Mouse (Mus musculus) neural tube, embryonic 12.5 days (tissue): ENCODE results near the gene Otop2. TPM values are rescaled to one million over a fixed set of nuclear protein-coding genes. Genes with fewer than 3 reads are reported as not detected.
A peak's percentile ranks its signal among the peaks of the same experiment; 100 is the strongest.

ENCODE experiments used
- ATAC-seq: fragments of 200-750 bp; cut with Nextera tagmentation; 2 replicates; pipeline ENCODE4 v1.8.0; 2017; ENCODE audit warnings: low read depth, mild to moderate bottlenecking, moderate TSS enrichment, moderate library complexity; ENCODE audit not compliant: low FRiP score
- H3K27ac ChIP-seq: fragments of 300-500 bp; sonication (generic); 2 replicates; pipeline ENCODE4 v1.5.1; 2016
- H3K27me3 ChIP-seq: fragments of 300-500 bp; sonication (generic); replicated peaks from 2 replicates; pipeline ENCODE4 v1.6.1; 2016; ENCODE audit warnings: mild to moderate bottlenecking
- H3K36me3 ChIP-seq: fragments of 300-500 bp; sonication (generic); 2 replicates; pipeline ENCODE4 v1.6.1; 2016; ENCODE audit warnings: mild to moderate bottlenecking
- H3K4me1 ChIP-seq: fragments of 300-500 bp; sonication (generic); 2 replicates; pipeline ENCODE4 v1.6.1; 2016
- H3K4me2 ChIP-seq: fragments of 300-500 bp; sonication (generic); replicated peaks from 2 replicates; pipeline ENCODE4 v1.6.1; 2016; ENCODE audit warnings: mild to moderate bottlenecking
- H3K4me3 ChIP-seq: fragments of 300-500 bp; sonication (generic); 2 replicates; pipeline ENCODE4 v1.5.1; 2016
- H3K9ac ChIP-seq: fragments of 300-500 bp; sonication (generic); 2 replicates; pipeline ENCODE4 v1.6.1; 2016; ENCODE audit warnings: mild to moderate bottlenecking
- H3K9me3 ChIP-seq: fragments of 300-500 bp; sonication (generic); 2 replicates; pipeline ENCODE4 v1.6.1; 2016; ENCODE audit warnings: mild to moderate bottlenecking
- WGBS: fragments of 180-500 bp; shearing (Covaris S2); methylation state at CpG from one replicate; pipeline ENCODE4 v1.1.7; 2016; 5-methylcytosine and 5-hydroxymethylcytosine counted together
- polyA plus RNA-seq: library from polyadenylated mRNA; unstranded; fragments of >200 nt; fragmentation: Nextera tagmentation; extraction: Ambion mirVana; gene quantifications from 2 replicates; pipeline ENCODE4 v1.2.1, GENCODE M21; 2016

Otop2 gene
- polyA plus RNA-seq, 1 experiment from 2014 or later, result not detected

GRCm38 (mm10) chr11:115290314-115290713, 16.6 kb upstream of the Otop2 start:
- Histone ChIP-seq H3K27ac (no peak overlapping the region), H3K4me2 (no peak overlapping the region), H3K27me3 (no peaks in the 10 kb centered on the region), H3K36me3 (no peaks in the 10 kb centered on the region), H3K4me3 (no peak overlapping the region), H3K9me3 (no peaks in the 10 kb centered on the region), H3K9ac (no peak overlapping the region), H3K4me1 (0 out of 2 replicates have a peak, but pooled peaks cover 4% of the 10 kb centered on the region)
- ATAC-seq, result no peak
- 81% methylated on average over 1 of the region's 1 CpGs for WGBS

GRCm38 (mm10) chr11:115290919-115291318, 16.0 kb upstream of the Otop2 start:
- H3K9ac ChIP-seq, result no peak overlapping the region
- no peak overlapping the region for H3K4me3 ChIP-seq
- no peak overlapping the region for H3K4me2 ChIP-seq
- no peaks in the 10 kb centered on the region for H3K36me3 ChIP-seq
- 88% methylated on average over 6 of the region's 6 CpGs for WGBS
- 0 out of 2 replicates have a peak, but pooled peaks cover 4% of the 10 kb centered on the region for H3K4me1 ChIP-seq
- H3K27ac ChIP-seq, result no peak overlapping the region
- no peaks in the 10 kb centered on the region for H3K9me3 ChIP-seq
- H3K27me3 ChIP-seq, result no peaks in the 10 kb centered on the region; the same call in 1 of the 2 replicates
- ATAC-seq, result no peak

GRCm38 (mm10) chr11:115291503-115291902, 15.5 kb upstream of the Otop2 start:
- 0 out of 2 replicates have a peak, but pooled peaks cover 1% of the 10 kb centered on the region for H3K4me1 ChIP-seq
- no peak overlapping the region for H3K9ac ChIP-seq
- H3K27me3 ChIP-seq, result peaks cover 4% of the 10 kb centered on the region
- no peak overlapping the region for H3K4me2 ChIP-seq
- H3K4me3 ChIP-seq, result no peak overlapping the region
- H3K36me3 ChIP-seq, result no peaks in the 10 kb centered on the region
- H3K27ac ChIP-seq, result no peak overlapping the region
- 79% methylated on average over 10 of the region's 10 CpGs for WGBS
- ATAC-seq, result no peak
- H3K9me3 ChIP-seq, result no peaks in the 10 kb centered on the region

- peaks cover 17% of the 10 kb centered on the region for H3K27me3 ChIP-seq
- no peak overlapping the region for H3K4me3 ChIP-seq
- no peak overlapping the region for H3K9ac ChIP-seq
- no peak for ATAC-seq
- H3K4me1 ChIP-seq, result peaks cover 7% of the 10 kb centered on the region
- WGBS, result 79% methylated on average over 14 of the region's 14 CpGs
- H3K9me3 ChIP-seq, result no peaks in the 10 kb centered on the region
- H3K27ac ChIP-seq, result no peak overlapping the region
- H3K4me2 ChIP-seq, result no peak overlapping the region
- H3K36me3 ChIP-seq, result no peaks in the 10 kb centered on the region
Observed at GRCm38 (mm10) chr11:115292631-115293375, 14.2 kb upstream of the Otop2 start.

GRCm38 (mm10) chr11:115295939-115296338, 11.0 kb upstream of the Otop2 start:
- H3K4me3 ChIP-seq, result no peak overlapping the region
- no peaks in the 10 kb centered on the region for H3K36me3 ChIP-seq
- ATAC-seq, result no peak
- peaks cover 7% of the 10 kb centered on the region for H3K4me1 ChIP-seq
- WGBS, result 91% methylated on average over 11 of the region's 11 CpGs
- no peaks in the 10 kb centered on the region for H3K9me3 ChIP-seq
- no peak overlapping the region for H3K4me2 ChIP-seq
- peaks cover 26% of the 10 kb centered on the region for H3K27me3 ChIP-seq
- no peak overlapping the region for H3K27ac ChIP-seq
- no peak overlapping the region for H3K9ac ChIP-seq

GRCm38 (mm10) chr11:115296471-115297210, 10.3 kb upstream of the Otop2 start:
- ATAC-seq, result no peak
- H3K27me3 ChIP-seq, result peaks cover 26% of the 10 kb centered on the region

GRCm38 (mm10) chr11:115297214-115297826, 9.6 kb upstream of the Otop2 start, which contains the start of gene Fads6:
Gene Fads6 (minus strand): TSS chr11:115297663.
- Histone ChIP-seq H3K36me3 (no peaks in the 10 kb centered on the region), H3K4me3 (peak within 1 kb of the TSS; percentile 41), H3K27ac (no peak within 1 kb of the TSS), H3K4me1 (peaks cover 7% of the 10 kb centered on the region), H3K9ac (peak within 1 kb of the TSS; percentile 59), H3K9me3 (no peaks in the 10 kb centered on the region), H3K27me3 (peaks cover 26% of the 10 kb centered on the region), H3K4me2 (peak within 1 kb of the TSS; percentile 82)
- ATAC-seq, result peak; percentile 72
- under 1% methylated on average over 44 of the region's 44 CpGs for WGBS

More at GRCm38 (mm10) chr11:115296471-115297210, 10.3 kb upstream of the Otop2 start:
- Histone ChIP-seq H3K4me3 (peak overlapping the region; percentile 41), H3K27ac (no peak overlapping the region), H3K36me3 (no peaks in the 10 kb centered on the region), H3K9me3 (no peaks in the 10 kb centered on the region), H3K4me2 (peak overlapping the region; percentile 82), H3K4me1 (peaks cover 7% of the 10 kb centered on the region), H3K9ac (peak overlapping the region; percentile 59; the same call in 1 of the 2 replicates)
- 58% methylated on average over 21 of the region's 21 CpGs for WGBS

- ATAC-seq, result no peak
- Histone ChIP-seq H3K9me3 (no peaks in the 10 kb centered on the region), H3K4me3 (no peak overlapping the region), H3K4me1 (peaks cover 7% of the 10 kb centered on the region), H3K27me3 (peaks cover 26% of the 10 kb centered on the region), H3K9ac (no peak overlapping the region), H3K36me3 (no peaks in the 10 kb centered on the region), H3K27ac (no peak overlapping the region), H3K4me2 (peak overlapping the region; percentile 82; the same call in 1 of the 2 replicates)
- 68% methylated on average over 8 of the region's 8 CpGs for WGBS
Observed at GRCm38 (mm10) chr11:115298160-115298559, 8.8 kb upstream of the Otop2 start.

- Histone ChIP-seq H3K9ac (no peak overlapping the region), H3K27ac (no peak overlapping the region), H3K4me2 (no peak overlapping the region), H3K4me3 (no peak overlapping the region), H3K27me3 (peaks cover 31% of the 10 kb centered on the region), H3K9me3 (no peaks in the 10 kb centered on the region), H3K36me3 (no peaks in the 10 kb centered on the region), H3K4me1 (peaks cover 7% of the 10 kb centered on the region)
- no peak for ATAC-seq
- WGBS, result 83% methylated on average over 4 of the region's 4 CpGs
Observed at GRCm38 (mm10) chr11:115300745-115301144, 6.2 kb upstream of the Otop2 start.

GRCm38 (mm10) chr11:115301351-115301750, 5.6 kb upstream of the Otop2 start:
- WGBS, result 87% methylated on average over 2 of the region's 2 CpGs
- Histone ChIP-seq H3K4me1 (peaks cover 10% of the 10 kb centered on the region), H3K4me3 (no peak overlapping the region), H3K27me3 (peaks cover 32% of the 10 kb centered on the region), H3K9ac (no peak overlapping the region), H3K27ac (no peak overlapping the region), H3K36me3 (no peaks in the 10 kb centered on the region), H3K9me3 (no peaks in the 10 kb centered on the region), H3K4me2 (no peak overlapping the region)
- ATAC-seq, result no peak

GRCm38 (mm10) chr11:115303167-115303566, 3.8 kb upstream of the Otop2 start:
- H3K9me3 ChIP-seq, result no peaks in the 10 kb centered on the region
- H3K9ac ChIP-seq, result no peak overlapping the region
- H3K27me3 ChIP-seq, result peaks cover 18% of the 10 kb centered on the region; the same call in 1 of the 2 replicates
- H3K36me3 ChIP-seq, result no peaks in the 10 kb centered on the region
- peaks cover 15% of the 10 kb centered on the region for H3K4me1 ChIP-seq
- no peak overlapping the region for H3K4me2 ChIP-seq
- WGBS, result 82% methylated on average over 8 of the region's 8 CpGs
- no peak overlapping the region for H3K27ac ChIP-seq
- no peak for ATAC-seq
- no peak overlapping the region for H3K4me3 ChIP-seq

GRCm38 (mm10) chr11:115308781-115309180, 1.8 kb downstream of the Otop2 start:
- no peak overlapping the region for H3K4me3 ChIP-seq
- 60% methylated on average over 1 of the region's 1 CpGs for WGBS
- H3K36me3 ChIP-seq, result no peaks in the 10 kb centered on the region
- ATAC-seq, result no peak
- no peak overlapping the region for H3K4me2 ChIP-seq
- H3K4me1 ChIP-seq, result peaks cover 15% of the 10 kb centered on the region
- no peak overlapping the region for H3K9ac ChIP-seq
- no peaks in the 10 kb centered on the region for H3K9me3 ChIP-seq
- H3K27me3 ChIP-seq, result peaks cover 24% of the 10 kb centered on the region
- H3K27ac ChIP-seq, result no peak overlapping the region
